Mouse (Mus musculus) liver, postnatal 0 days (tissue): ENCODE data around the gene Gm20388.

Experiments
- CTCF ChIP-seq: sonication (generic); IDR thresholded peaks from 2 replicates; pipeline ENCODE4 v1.5.1; 2016; ENCODE audit warnings: antibody characterized with exemption, low read depth
- EP300 ChIP-seq: IDR thresholded peaks from 2 replicates; pipeline ENCODE4 v1.6.1; 2016; ENCODE audit warnings: antibody characterized with exemption, low read depth, mild to moderate bottlenecking

- TF ChIP-seq EP300 (no peak), CTCF (no peak)
Observed at GRCm38 (mm10) chr8:123632257-123632656, 3721.6 kb downstream of the Gm20388 start.
